Mouse (Mus musculus) kidney, adult 2 months (tissue): ENCODE measurements around the gene Cplx1.

Experiments used
- CTCF ChIP-seq: fragments of 200-500 bp; conservative IDR thresholded peaks from 2 replicates; pipeline ENCODE4 v1.5.1; 2011; ENCODE audit warnings: low read depth, mild to moderate bottlenecking, control low read depth, low read length, moderate library complexity, mixed read lengths; ENCODE audit not compliant: insufficient read depth, insufficient read length
- POLR2A ChIP-seq: fragments of 200-500 bp; IDR thresholded peaks from one replicate; pipeline ENCODE4 v1.6.1; 2011; ENCODE audit warnings: low read depth, low read length, control low read depth

DNA sequence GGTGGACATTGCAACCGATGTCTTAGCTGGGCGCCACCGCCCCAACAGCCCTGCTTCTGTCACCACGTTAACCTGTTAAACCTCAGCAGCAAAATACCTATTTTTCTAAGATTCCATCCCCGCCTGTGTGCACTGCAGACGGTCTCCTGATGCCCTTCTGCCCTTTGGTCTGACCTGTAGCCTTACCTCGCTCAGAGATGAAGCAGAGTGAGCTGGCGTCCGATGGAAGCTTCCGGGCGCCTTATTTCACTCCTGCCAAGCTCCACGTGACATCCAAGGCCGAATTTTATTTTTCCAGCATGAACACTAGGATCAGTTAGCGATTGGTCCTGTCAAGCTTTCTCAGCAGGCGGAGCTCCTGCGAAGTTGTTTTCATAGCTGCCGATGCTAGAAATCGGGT lies 47.5 kb downstream of the Cplx1 start:
- no peak for TF ChIP-seq CTCF
- TF ChIP-seq POLR2A: no peak
